Mouse (Mus musculus): Measurements from ENCODE around the gene Vmn1r195. TPM values are rescaled to one million over a fixed set of nuclear protein-coding genes. Genes with fewer than 3 reads are reported as not detected.

The Vmn1r195 gene
- polyA plus RNA-seq, 1 experiment, result not detected

- no peak for TF ChIP-seq POLR2A (IDR thresholded peaks at IDR 0.05; ENCODE audit: control insufficient read depth, low read depth, low read length)
- TF ChIP-seq CTCF (IDR thresholded peaks at IDR 0.05; ENCODE audit: control insufficient read depth, insufficient read depth, insufficient replicate concordance, low read depth, low read length), result no peak
- H3K4me3 ChIP-seq (ENCODE audit: control insufficient read depth, low read depth, low read length), result no peak overlapping the region
- H3K4me1 ChIP-seq (ENCODE audit: control insufficient read depth, insufficient read depth, low read length), result no peaks in the 10 kb centered on the region
- H3K27me3 ChIP-seq (ENCODE audit: control insufficient read depth, insufficient read depth, low read length), result no peaks in the 10 kb centered on the region
- H3K36me3 ChIP-seq (ENCODE audit: control insufficient read depth, insufficient read depth, low read length), result no peaks in the 10 kb centered on the region
- H3K27ac ChIP-seq (ENCODE audit: control insufficient read depth, insufficient read depth, low read depth, low read length), result no peak overlapping the region
Measured at GRCm38 (mm10) chr13:22317366-22317765, 47.0 kb downstream of the Vmn1r195 start.

- TF ChIP-seq POLR2A (IDR thresholded peaks at IDR 0.05; ENCODE audit: control insufficient read depth, low read depth, low read length), result no peak
- H3K4me3 ChIP-seq (ENCODE audit: control insufficient read depth, low read depth, low read length), result no peak overlapping the region
- no peaks in the 10 kb centered on the region for H3K4me1 ChIP-seq (ENCODE audit: control insufficient read depth, insufficient read depth, low read length)
- no peak overlapping the region for H3K27ac ChIP-seq (ENCODE audit: control insufficient read depth, insufficient read depth, low read depth, low read length)
- H3K27me3 ChIP-seq (ENCODE audit: control insufficient read depth, insufficient read depth, low read length), result no peaks in the 10 kb centered on the region
- no peaks in the 10 kb centered on the region for H3K36me3 ChIP-seq (ENCODE audit: control insufficient read depth, insufficient read depth, low read length)
Measured at GRCm38 (mm10) chr13:22320091-22320490, 49.8 kb downstream of the Vmn1r195 start.

- no peaks in the 10 kb centered on the region for H3K36me3 ChIP-seq (ENCODE audit: control insufficient read depth, insufficient read depth, low read length)
- no peak within 1 kb of the TSS for H3K27ac ChIP-seq (ENCODE audit: control insufficient read depth, insufficient read depth, low read depth, low read length)
- no peak for TF ChIP-seq POLR2A (IDR thresholded peaks at IDR 0.05; ENCODE audit: control insufficient read depth, low read depth, low read length)
- no peak for TF ChIP-seq CTCF (IDR thresholded peaks at IDR 0.05; ENCODE audit: control insufficient read depth, insufficient read depth, insufficient replicate concordance, low read depth, low read length)
- no peak within 1 kb of the TSS for H3K4me3 ChIP-seq (ENCODE audit: control insufficient read depth, low read depth, low read length)
- no peaks in the 10 kb centered on the region for H3K4me1 ChIP-seq (ENCODE audit: control insufficient read depth, insufficient read depth, low read length)
- H3K27me3 ChIP-seq (ENCODE audit: control insufficient read depth, insufficient read depth, low read length), result no peaks in the 10 kb centered on the region
Measured at GRCm38 (mm10) chr13:22324289-22324688, 54.0 kb downstream of the Vmn1r195 start, which contains the start of gene Vmn1r197. Vmn1r197 (plus strand) TSS chr13:22324589.

Other genes starting within 250 kb of the Vmn1r195 start
- gene Hist1h2ah, start 235.0 kb upstream of the Vmn1r195 start, polyA plus RNA-seq (2012; rRNA removed), result 1.8 and 3.7 TPM in 2 replicates
- 10.0 and 11.3 TPM in 2 replicates for gene Hist1h2bk, start 234.7 kb upstream of the Vmn1r195 start, polyA plus RNA-seq (2012; rRNA removed)
- 3.7 and 6.6 TPM in 2 replicates for gene Hist1h4i, start 229.2 kb upstream of the Vmn1r195 start, polyA plus RNA-seq (2012; rRNA removed)
- gene Hist1h2ag, start 227.6 kb upstream of the Vmn1r195 start, polyA plus RNA-seq (2012; rRNA removed), result 4.8 and 6.5 TPM in 2 replicates
- gene Hist1h2bj, start 227.3 kb upstream of the Vmn1r195 start, polyA plus RNA-seq (2012; rRNA removed), result 7.9 and 8.5 TPM in 2 replicates
- not detected in 2 replicates for gene Vmn1r188, start 186.1 kb upstream of the Vmn1r195 start, polyA plus RNA-seq (2012; rRNA removed)
- not detected in 2 replicates for gene Vmn1r189, start 164.7 kb upstream of the Vmn1r195 start, polyA plus RNA-seq (2012; rRNA removed)
- not detected in 2 replicates for gene Vmn1r191, start 86.6 kb upstream of the Vmn1r195 start, polyA plus RNA-seq (2012; rRNA removed)
- gene Vmn1r192, start 79.4 kb upstream of the Vmn1r195 start, polyA plus RNA-seq (2012; rRNA removed), result not detected in 2 replicates
- not detected in 2 replicates for gene Vmn1r193, start 47.4 kb upstream of the Vmn1r195 start, polyA plus RNA-seq (2012; rRNA removed)
- not detected in 2 replicates for gene Vmn1r194, start 26.3 kb upstream of the Vmn1r195 start, polyA plus RNA-seq (2012; rRNA removed)
- not detected in 2 replicates for gene Vmn1r196, start 19.4 kb downstream of the Vmn1r195 start, polyA plus RNA-seq (2012; rRNA removed)
- not detected in 2 replicates for gene Vmn1r197, start 54.1 kb downstream of the Vmn1r195 start, polyA plus RNA-seq (2012; rRNA removed)
- gene Vmn1r198, start 79.8 kb downstream of the Vmn1r195 start, polyA plus RNA-seq (2012; rRNA removed), result not detected in 2 replicates
- not detected in 2 replicates for gene Vmn1r199, start 109.3 kb downstream of the Vmn1r195 start, polyA plus RNA-seq (2012; rRNA removed)
- gene Vmn1r200, start 119.9 kb downstream of the Vmn1r195 start, polyA plus RNA-seq (2012; rRNA removed), result not detected in 2 replicates
- not detected in 2 replicates for gene Vmn1r201, start 201.4 kb downstream of the Vmn1r195 start, polyA plus RNA-seq (2012; rRNA removed)
- not detected in 2 replicates for gene Vmn1r202, start 234.9 kb downstream of the Vmn1r195 start, polyA plus RNA-seq (2012; rRNA removed)
- not detected in 2 replicates for gene Vmn1r203, start 247.6 kb downstream of the Vmn1r195 start, polyA plus RNA-seq (2012; rRNA removed)